Mouse (Mus musculus): ENCODE measurements around the gene Klf5.

DNA sequence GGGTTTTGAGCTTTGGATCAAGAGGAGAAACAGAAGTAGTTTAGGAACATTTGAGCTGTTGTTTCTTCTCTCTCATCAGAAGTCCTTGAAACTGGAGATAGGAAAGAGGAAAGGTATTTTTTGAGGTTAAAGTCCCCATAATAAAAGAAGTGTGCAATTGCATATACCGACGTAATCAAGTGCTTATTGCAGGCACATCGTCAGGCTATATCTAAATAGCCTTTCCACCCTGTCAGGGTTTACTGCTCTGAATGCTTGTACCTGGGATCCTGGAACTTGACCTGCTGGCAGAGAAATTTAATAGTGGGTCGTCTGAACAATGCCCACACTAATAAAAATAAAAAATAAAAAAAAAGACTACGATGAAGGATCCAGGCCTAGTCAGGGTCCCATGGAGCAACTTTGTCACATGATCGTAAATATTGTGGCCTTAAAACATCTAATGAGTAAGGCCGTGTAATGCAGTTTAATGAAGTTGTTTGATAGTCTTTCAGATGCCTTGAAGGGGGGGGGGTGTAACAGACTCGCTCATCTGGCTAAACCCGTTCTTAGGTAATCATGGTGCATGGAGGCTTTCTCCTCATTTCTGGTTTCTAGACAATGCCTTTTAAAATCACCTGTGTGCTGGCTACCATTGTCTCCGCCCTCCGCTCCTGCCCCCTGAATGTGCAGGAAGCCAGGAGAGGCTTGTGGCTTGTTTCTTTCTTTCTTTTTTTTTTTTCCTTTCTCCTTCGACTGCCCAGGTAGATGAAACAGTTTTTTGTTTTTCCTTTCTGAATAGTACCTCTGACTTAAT lies 6.7 kb downstream of the Klf5 start:
- TF ChIP-seq CTCF (IDR thresholded peaks at IDR 0.05; ENCODE audit: extremely low read depth, insufficient read length, insufficient replicate concordance, low read depth, low read length): no peak
- TF ChIP-seq POLR2A (IDR thresholded peaks at IDR 0.05; ENCODE audit: low read depth, low read length): no peak
